Mouse (Mus musculus) myocyte (in vitro differentiated cells): ENCODE measurements around the gene Fhl2. TPM values are rescaled to one million over a fixed set of nuclear protein-coding genes. Genes with fewer than 3 reads are reported as not detected.
A peak's percentile ranks its signal among the peaks of the same experiment; 100 is the strongest.
"Not testable (repeated sequence)": the region's sequence is repeated elsewhere in the genome, so short reads cannot be mapped to it uniquely, and the experiment has no call there.

Experiments used
- H3K27me3 ChIP-seq: one replicate; pipeline ENCODE4 v1.6.1; 2011; ENCODE audit not compliant: control insufficient read depth, insufficient read depth, insufficient read length
- H3K36me3 ChIP-seq: one replicate; pipeline ENCODE4 v1.6.1; 2011; ENCODE audit not compliant: control insufficient read depth, insufficient read depth
- H3K4me2 ChIP-seq: one replicate; pipeline ENCODE4 v1.6.1; 2011; ENCODE audit warnings: low read depth, control low read depth
- H3K4me3 ChIP-seq: one replicate; pipeline ENCODE4 v1.5.1; 2011; ENCODE audit warnings: mild to moderate bottlenecking, control low read depth, moderate library complexity
- H3K79me2 ChIP-seq: one replicate; pipeline ENCODE4 v1.6.1; 2011; ENCODE audit not compliant: control insufficient read depth, insufficient read depth
- H3ac ChIP-seq: one replicate; pipeline ENCODE4 v1.6.1; 2011; ENCODE audit not compliant: control insufficient read depth, insufficient read length
- CEBPB ChIP-seq: IDR thresholded peaks from 2 replicates; pipeline ENCODE4 v1.6.1; 2011; ENCODE audit warnings: mild to moderate bottlenecking, moderate library complexity; ENCODE audit not compliant: poor library complexity, insufficient read depth, severe bottlenecking
- E2F4 ChIP-seq: IDR thresholded peaks from one replicate; pipeline ENCODE4 v1.6.1; 2011; ENCODE audit warnings: mild to moderate bottlenecking, control low read depth, moderate library complexity; ENCODE audit not compliant: insufficient read depth
- MAX ChIP-seq: IDR thresholded peaks from one replicate; pipeline ENCODE4 v1.6.1; 2011; ENCODE audit warnings: low read depth, mild to moderate bottlenecking, control low read depth
- MYOD1 ChIP-seq, 3 experiments: IDR thresholded peaks; one replicate each; pipeline ENCODE4 v1.6.1; 2011; ENCODE audit warnings: control low read depth in 2 of 3, low read depth in 2 of 3, mild to moderate bottlenecking in 2 of 3, moderate library complexity in 1 of 3; ENCODE audit not compliant: insufficient read length in 2 of 3, control insufficient read depth in 1 of 3
- MYOG ChIP-seq, 3 experiments: IDR thresholded peaks; one replicate each; pipeline ENCODE4 v1.6.1; 2011; ENCODE audit warnings: control low read depth in 2 of 3, low read depth in 2 of 3, mild to moderate bottlenecking in 2 of 3; ENCODE audit not compliant: insufficient read length in 2 of 3, control insufficient read depth in 1 of 3, insufficient read depth in 1 of 3
- POLR2A ChIP-seq: IDR thresholded peaks from one replicate; pipeline ENCODE4 v1.6.1; 2011; ENCODE audit warnings: low read depth, mild to moderate bottlenecking, control low read depth, moderate library complexity; ENCODE audit not compliant: insufficient read length
- POLR2AphosphoS2 ChIP-seq: IDR thresholded peaks from one replicate; pipeline ENCODE4 v1.6.1; 2011; ENCODE audit warnings: low read depth, control low read depth; ENCODE audit not compliant: insufficient read length
- REST ChIP-seq: IDR thresholded peaks from one replicate; pipeline ENCODE4 v1.6.1; 2011; ENCODE audit warnings: mild to moderate bottlenecking, control low read depth, moderate library complexity; ENCODE audit not compliant: insufficient read depth, insufficient read length
- SRF ChIP-seq: IDR thresholded peaks from one replicate; pipeline ENCODE4 v1.6.1; 2011; ENCODE audit warnings: low read depth; ENCODE audit not compliant: control insufficient read depth, insufficient read length
- TCF12 ChIP-seq: IDR thresholded peaks from one replicate; pipeline ENCODE4 v1.6.1; 2011; ENCODE audit warnings: mild to moderate bottlenecking, control low read depth; ENCODE audit not compliant: poor library complexity, insufficient read depth, severe bottlenecking
- TCF3 ChIP-seq: IDR thresholded peaks from one replicate; pipeline ENCODE4 v1.6.1; 2011; ENCODE audit warnings: low read depth, control low read depth; ENCODE audit not compliant: insufficient read length
- USF1 ChIP-seq: IDR thresholded peaks from one replicate; pipeline ENCODE4 v1.6.1; 2011; ENCODE audit warnings: low read depth, mild to moderate bottlenecking, control low read depth, moderate library complexity
- polyA plus RNA-seq: library from polyadenylated mRNA; unstranded; fragments of >200 nt; fragmentation: generic; extraction: Trizol; gene quantifications from one replicate; pipeline ENCODE4 v1.2.1, GENCODE M21; 2012; ENCODE audit warnings: missing spikeins

The Fhl2 gene
- polyA plus RNA-seq, 1 experiment, result 58.2 TPM

GRCm38 (mm10) chr1:43139587-43140266, 57.1 kb downstream of the Fhl2 start:
- Histone ChIP-seq H3K36me3 (peaks cover 28% of the 10 kb centered on the region), H3K4me2 (no peak overlapping the region), H3K27me3 (no peaks in the 10 kb centered on the region), H3K79me2 (peaks cover 46% of the 10 kb centered on the region), H3ac (no peak overlapping the region), H3K4me3 (no peak overlapping the region)
- TF ChIP-seq MYOD1 (IDR thresholded peaks at IDR 0.05; ENCODE audit: control insufficient read depth in 1 of 3, insufficient read length in 2 of 3, low read depth in 2 of 3) (no peak), MAX (no peak), CEBPB (no peak), MYOG (IDR thresholded peaks at IDR 0.05; ENCODE audit: control insufficient read depth in 1 of 3, insufficient read depth in 1 of 3, insufficient read length in 2 of 3, low read depth in 2 of 3) (no peak)

GRCm38 (mm10) chr1:43138268-43138812, 58.4 kb downstream of the Fhl2 start:
- peaks cover 46% of the 10 kb centered on the region for H3K79me2 ChIP-seq
- no peak overlapping the region for H3K4me2 ChIP-seq
- H3K27me3 ChIP-seq, result no peaks in the 10 kb centered on the region
- no peak for TF ChIP-seq USF1
- TF ChIP-seq SRF, result no peak
- no peak for TF ChIP-seq CEBPB
- no peak for TF ChIP-seq E2F4
- H3ac ChIP-seq, result no peak overlapping the region
- H3K36me3 ChIP-seq, result peaks cover 37% of the 10 kb centered on the region
- H3K4me3 ChIP-seq, result no peak overlapping the region

GRCm38 (mm10) chr1:43137334-43137733, 59.5 kb downstream of the Fhl2 start:
- TF ChIP-seq MYOD1 (IDR thresholded peaks at IDR 0.05; ENCODE audit: control insufficient read depth in 1 of 3, insufficient read length in 2 of 3, low read depth in 2 of 3) (no peak), SRF (no peak), POLR2AphosphoS2 (no peak), REST (no peak), TCF12 (no peak), MYOG (IDR thresholded peaks at IDR 0.05; ENCODE audit: control insufficient read depth in 1 of 3, insufficient read depth in 1 of 3, insufficient read length in 2 of 3, low read depth in 2 of 3) (no peak), CEBPB (no peak), USF1 (no peak), MAX (no peak), E2F4 (no peak), POLR2A (no peak), TCF3 (no peak)
- H3K4me2 ChIP-seq, result no peak overlapping the region
- no peaks in the 10 kb centered on the region for H3K27me3 ChIP-seq
- no peak overlapping the region for H3K4me3 ChIP-seq
- H3ac ChIP-seq, result no peak overlapping the region
- H3K36me3 ChIP-seq, result peaks cover 40% of the 10 kb centered on the region
- peaks cover 46% of the 10 kb centered on the region for H3K79me2 ChIP-seq

GRCm38 (mm10) chr1:43136488-43137029, 60.2 kb downstream of the Fhl2 start:
- H3K4me2 ChIP-seq, H3K27me3 ChIP-seq, H3ac ChIP-seq, H3K4me3 ChIP-seq: not testable (repeated sequence)
- peak in 2 of 3 experiments; percentile 42 to 59 for TF ChIP-seq MYOG (IDR thresholded peaks at IDR 0.05; ENCODE audit: control insufficient read depth in 1 of 3, insufficient read depth in 1 of 3, insufficient read length in 2 of 3, low read depth in 2 of 3)
- TF ChIP-seq TCF3, result peak; percentile 74
- peak in 2 of 3 experiments; percentile 36 to 57 for TF ChIP-seq MYOD1 (IDR thresholded peaks at IDR 0.05; ENCODE audit: control insufficient read depth in 1 of 3, insufficient read length in 2 of 3, low read depth in 2 of 3)
- Histone ChIP-seq H3K79me2 (peaks cover 46% of the 10 kb centered on the region), H3K36me3 (peaks cover 40% of the 10 kb centered on the region)

- peaks cover 46% of the 10 kb centered on the region for H3K36me3 ChIP-seq
- H3K4me2 ChIP-seq, result no peak overlapping the region
- no peak overlapping the region for H3K4me3 ChIP-seq
- peaks cover 36% of the 10 kb centered on the region for H3K79me2 ChIP-seq
- no peak overlapping the region for H3ac ChIP-seq
- TF ChIP-seq POLR2AphosphoS2 (no peak), MAX (no peak), MYOG (IDR thresholded peaks at IDR 0.05; ENCODE audit: control insufficient read depth in 1 of 3, insufficient read depth in 1 of 3, insufficient read length in 2 of 3, low read depth in 2 of 3) (peak in 1 of 3 experiments; percentile 35), REST (no peak), MYOD1 (IDR thresholded peaks at IDR 0.05; ENCODE audit: control insufficient read depth in 1 of 3, insufficient read length in 2 of 3, low read depth in 2 of 3) (peak in 1 of 3 experiments; percentile 1), SRF (no peak)
- H3K27me3 ChIP-seq, result no peaks in the 10 kb centered on the region
These were observed 65.2 kb downstream of the Fhl2 start for GRCm38 (mm10) chr1:43131591-43131990.
